Mouse (Mus musculus): ENCODE measurements around the gene Erbb2. TPM values are rescaled to one million over a fixed set of nuclear protein-coding genes. Genes with fewer than 3 reads are reported as not detected.
A peak's percentile ranks its signal among the peaks of the same experiment; 100 is the strongest.

The Erbb2 gene
- polyA plus RNA-seq, 1 experiment from 2014 or later, result 23.3 TPM

GRCm38 (mm10) chr11:98388282-98388681 is 24.0 kb upstream of the Erbb2 start:
- Histone ChIP-seq H3K4me3 (no peak overlapping the region), H3K4me1 (replicated peaks) (peaks cover 61% of the 10 kb centered on the region), H3K9me3 (no peaks in the 10 kb centered on the region), H3K36me3 (no peaks in the 10 kb centered on the region), H3K27ac (no peak overlapping the region), H3K27me3 (ENCODE audit: insufficient read depth, poor library complexity, severe bottlenecking) (peaks cover 98% of the 10 kb centered on the region)
- WGBS, result 78% methylated on average over 10 of the region's 10 CpGs
- DNase-seq (ENCODE audit: low spot score), result no peak

- no peaks in the 10 kb centered on the region for H3K36me3 ChIP-seq
- no peak overlapping the region; the same call in 1 of the 2 replicates for H3K27ac ChIP-seq
- DNase-seq (ENCODE audit: low spot score), result peak; percentile 52
- H3K4me3 ChIP-seq, result no peak overlapping the region
- peaks cover 91% of the 10 kb centered on the region for H3K27me3 ChIP-seq (ENCODE audit: insufficient read depth, poor library complexity, severe bottlenecking)
- H3K4me1 ChIP-seq (replicated peaks), result peaks cover 55% of the 10 kb centered on the region
- no peaks in the 10 kb centered on the region for H3K9me3 ChIP-seq
- WGBS, result 23% methylated on average over 9 of the region's 9 CpGs
Observed at GRCm38 (mm10) chr11:98389221-98389780, 23.0 kb upstream of the Erbb2 start.

DNA sequence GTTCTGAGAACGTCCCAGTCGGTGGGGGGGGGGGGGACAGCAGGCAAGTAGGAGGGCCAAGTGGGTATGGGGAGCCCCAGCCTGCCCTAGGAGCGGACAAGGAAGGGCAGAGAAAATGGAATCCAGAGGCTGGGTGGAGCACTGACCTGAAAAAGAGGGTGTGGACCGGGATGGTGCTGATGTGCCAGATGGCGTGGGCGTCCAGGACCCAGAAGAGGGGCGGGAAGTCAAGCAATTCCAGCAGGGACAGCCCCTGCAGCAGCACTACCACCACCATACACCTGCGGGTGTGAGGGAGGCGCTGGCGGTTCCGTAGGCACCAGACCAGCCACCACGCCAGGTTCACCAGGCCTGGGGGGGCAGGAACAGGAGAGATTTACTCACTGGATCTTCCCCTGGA is 22.1 kb upstream of the Erbb2 start:
- DNase-seq (ENCODE audit: low spot score), result no peak
- Histone ChIP-seq H3K36me3 (no peaks in the 10 kb centered on the region), H3K4me3 (no peak overlapping the region), H3K27ac (no peak overlapping the region), H3K9me3 (no peaks in the 10 kb centered on the region), H3K27me3 (ENCODE audit: insufficient read depth, poor library complexity, severe bottlenecking) (peaks cover 83% of the 10 kb centered on the region), H3K4me1 (replicated peaks) (peaks cover 54% of the 10 kb centered on the region)
- 70% methylated on average over 12 of the region's 12 CpGs for WGBS

DNA sequence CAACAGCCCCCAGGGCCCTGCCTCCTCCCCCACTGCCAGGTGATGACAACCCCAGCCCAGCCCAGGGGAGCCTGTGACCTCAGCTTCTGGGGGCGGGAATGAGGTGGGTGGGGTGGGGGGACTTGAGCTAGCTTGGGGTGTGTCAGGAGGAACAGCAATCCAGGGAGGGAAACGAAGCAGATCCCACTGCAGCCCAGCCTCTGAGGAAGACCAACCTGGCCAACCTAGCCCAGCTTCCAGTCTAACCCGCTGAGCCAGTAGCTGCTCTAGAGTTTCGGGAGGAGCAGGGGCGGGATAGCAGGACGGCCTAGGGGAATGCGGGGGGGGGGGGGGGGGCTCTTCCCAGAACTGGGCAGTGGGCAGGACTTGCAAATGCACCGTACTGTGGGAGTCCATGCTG is 20.2 kb upstream of the Erbb2 start:
- Histone ChIP-seq H3K4me1 (replicated peaks) (peaks cover 47% of the 10 kb centered on the region), H3K36me3 (no peaks in the 10 kb centered on the region), H3K9me3 (no peaks in the 10 kb centered on the region), H3K27me3 (ENCODE audit: insufficient read depth, poor library complexity, severe bottlenecking) (peaks cover 64% of the 10 kb centered on the region), H3K27ac (no peak overlapping the region), H3K4me3 (no peak overlapping the region)
- no peak for DNase-seq (ENCODE audit: low spot score)
- 15% methylated on average over 8 of the region's 8 CpGs for WGBS

DNA sequence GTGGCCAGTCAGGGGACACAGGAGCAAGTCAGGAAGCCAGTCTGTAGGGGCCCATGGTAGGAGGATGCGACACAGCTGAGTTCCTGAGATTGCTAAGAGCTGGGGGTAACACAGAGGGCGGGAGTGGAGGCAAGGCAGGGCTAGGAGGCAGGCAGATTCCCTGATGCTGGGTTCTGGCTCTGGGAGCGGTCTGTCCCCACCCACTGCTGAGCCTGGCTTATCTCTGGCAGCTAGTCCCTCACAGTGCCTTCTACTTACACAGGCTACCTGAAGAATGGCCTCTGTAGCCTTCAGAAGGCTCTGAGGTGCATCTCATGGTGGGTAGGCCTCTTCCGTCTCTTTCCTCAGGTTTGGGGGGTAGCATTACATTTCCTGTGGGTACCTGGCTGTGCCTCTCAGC is 19.6 kb upstream of the Erbb2 start:
- DNase-seq (ENCODE audit: low spot score), result no peak
- peak overlapping the region; percentile 47; the same call in 1 of the 2 replicates for H3K27ac ChIP-seq
- 50% methylated on average over 4 of the region's 4 CpGs for WGBS
- no peaks in the 10 kb centered on the region for H3K9me3 ChIP-seq
- H3K4me1 ChIP-seq (replicated peaks), result peaks cover 43% of the 10 kb centered on the region
- no peaks in the 10 kb centered on the region for H3K36me3 ChIP-seq
- H3K27me3 ChIP-seq (ENCODE audit: insufficient read depth, poor library complexity, severe bottlenecking), result peaks cover 58% of the 10 kb centered on the region
- no peak overlapping the region for H3K4me3 ChIP-seq

DNA sequence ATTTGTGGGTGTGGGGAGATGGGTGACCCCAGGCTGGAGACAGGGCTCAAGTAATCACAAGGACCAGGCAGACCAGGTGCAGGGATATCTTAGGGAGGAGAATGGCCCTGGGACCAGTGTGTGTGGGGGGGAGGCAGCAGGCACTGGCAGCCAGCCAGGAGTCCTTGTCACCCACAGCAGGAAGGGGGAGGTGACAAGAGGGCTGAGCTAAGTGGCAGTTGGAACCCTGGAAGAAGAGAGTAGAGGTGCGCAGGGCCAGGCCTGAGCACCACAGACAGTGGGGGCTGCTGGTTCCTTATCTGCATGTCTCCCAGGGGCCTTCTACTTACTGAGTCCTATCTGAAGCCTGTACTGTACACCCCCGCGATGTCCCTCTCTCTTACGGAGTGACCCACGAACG is 19.0 kb upstream of the Erbb2 start:
- DNase-seq (ENCODE audit: low spot score), result no peak
- H3K4me1 ChIP-seq (replicated peaks), result peaks cover 36% of the 10 kb centered on the region
- H3K27me3 ChIP-seq (ENCODE audit: insufficient read depth, poor library complexity, severe bottlenecking), result peaks cover 51% of the 10 kb centered on the region
- no peaks in the 10 kb centered on the region for H3K36me3 ChIP-seq
- WGBS, result 71% methylated on average over 6 of the region's 6 CpGs
- H3K9me3 ChIP-seq, result no peaks in the 10 kb centered on the region
- no peak overlapping the region for H3K4me3 ChIP-seq
- H3K27ac ChIP-seq, result peak overlapping the region; percentile 45; the same call in 1 of the 2 replicates

GRCm38 (mm10) chr11:98394301-98394700 is 18.0 kb upstream of the Erbb2 start:
- H3K4me3 ChIP-seq, result no peak overlapping the region
- H3K27me3 ChIP-seq (ENCODE audit: insufficient read depth, poor library complexity, severe bottlenecking), result peaks cover 41% of the 10 kb centered on the region
- H3K4me1 ChIP-seq (replicated peaks), result peaks cover 27% of the 10 kb centered on the region
- no peak overlapping the region for H3K27ac ChIP-seq
- no peak for DNase-seq (ENCODE audit: low spot score)
- WGBS, result 57% methylated on average over 6 of the region's 6 CpGs
- H3K36me3 ChIP-seq, result no peaks in the 10 kb centered on the region
- H3K9me3 ChIP-seq, result no peaks in the 10 kb centered on the region

GRCm38 (mm10) chr11:98395041-98395440 is 17.2 kb upstream of the Erbb2 start:
- H3K4me3 ChIP-seq, result no peak overlapping the region
- H3K36me3 ChIP-seq, result no peaks in the 10 kb centered on the region
- no peak for DNase-seq (ENCODE audit: low spot score)
- H3K9me3 ChIP-seq, result no peaks in the 10 kb centered on the region
- 66% methylated on average over 4 of the region's 4 CpGs for WGBS
- no peak overlapping the region for H3K27ac ChIP-seq
- peaks cover 35% of the 10 kb centered on the region for H3K27me3 ChIP-seq (ENCODE audit: insufficient read depth, poor library complexity, severe bottlenecking)
- peaks cover 32% of the 10 kb centered on the region for H3K4me1 ChIP-seq (replicated peaks)

DNA sequence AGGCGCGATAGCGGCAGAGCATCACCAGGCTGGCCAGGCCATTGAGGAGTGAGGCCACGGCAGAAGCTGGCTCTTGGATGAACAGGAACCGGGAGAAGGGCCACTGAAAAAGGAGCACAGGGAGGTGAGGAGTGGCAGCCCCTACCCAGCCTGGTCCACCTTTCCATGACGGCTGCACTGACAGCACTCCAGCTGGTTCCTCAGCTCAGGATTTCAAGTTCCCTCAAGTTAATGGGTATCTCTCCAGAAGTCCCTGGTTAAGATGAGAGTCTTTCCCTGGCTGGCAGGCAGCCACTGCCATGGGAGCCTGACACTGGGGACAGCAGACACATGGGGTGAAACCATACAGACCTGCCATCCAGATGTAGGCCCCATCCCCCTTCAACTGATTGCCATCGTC is 14.3 kb upstream of the Erbb2 start:
- 91% methylated on average over 7 of the region's 7 CpGs for WGBS
- Histone ChIP-seq H3K4me3 (no peak overlapping the region), H3K4me1 (replicated peaks) (peaks cover 29% of the 10 kb centered on the region), H3K36me3 (no peaks in the 10 kb centered on the region), H3K27ac (no peak overlapping the region), H3K27me3 (ENCODE audit: insufficient read depth, poor library complexity, severe bottlenecking) (peaks cover 6% of the 10 kb centered on the region), H3K9me3 (no peaks in the 10 kb centered on the region)
- DNase-seq (ENCODE audit: low spot score), result no peak

DNA sequence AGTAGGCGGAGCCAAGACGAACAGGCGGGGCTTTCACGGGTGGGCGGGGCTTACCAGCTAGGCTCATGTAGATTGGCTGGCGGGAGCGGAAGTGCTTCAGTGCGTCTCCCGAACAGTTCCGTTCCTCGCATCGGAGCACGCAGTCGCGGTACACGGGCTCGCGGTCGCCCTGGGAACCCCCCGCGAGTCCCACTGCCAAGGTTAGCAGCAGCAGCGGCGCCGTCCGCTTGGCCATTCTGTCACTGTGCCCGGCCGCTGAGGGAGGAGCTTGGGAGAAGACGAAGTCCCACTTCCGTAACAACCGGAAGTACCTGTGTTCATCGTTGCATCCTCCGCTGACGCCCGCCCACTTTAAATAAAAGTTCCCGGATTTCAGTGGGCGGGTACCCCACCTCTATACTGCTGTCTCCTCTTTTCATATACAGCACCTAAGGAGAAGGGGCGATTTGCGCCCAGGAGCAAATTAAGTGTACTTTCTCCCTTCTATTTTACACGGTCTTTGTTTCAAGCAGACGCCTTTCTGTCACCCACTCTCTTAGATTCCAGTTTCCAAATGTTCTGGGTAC is 12.0 kb upstream of the Erbb2 start, which contains the start of gene Pgap3:
Pgap3 (minus strand) TSS at position 330 of the 566 bp plus-strand sequence.
- H3K36me3 ChIP-seq, result no peaks in the 10 kb centered on the region
- peak; percentile 92 for DNase-seq (ENCODE audit: low spot score)
- no peaks in the 10 kb centered on the region; the same call in 1 of the 2 replicates for H3K27me3 ChIP-seq (ENCODE audit: insufficient read depth, poor library complexity, severe bottlenecking)
- peak within 1 kb of the TSS; percentile 97 for H3K27ac ChIP-seq
- H3K4me3 ChIP-seq, result peak within 1 kb of the TSS; percentile 71
- H3K9me3 ChIP-seq, result no peaks in the 10 kb centered on the region
- H3K4me1 ChIP-seq (replicated peaks), result peaks cover 20% of the 10 kb centered on the region
- under 1% methylated on average over 40 of the region's 40 CpGs for WGBS

- no peaks in the 10 kb centered on the region for H3K9me3 ChIP-seq
- H3K27me3 ChIP-seq (ENCODE audit: insufficient read depth, poor library complexity, severe bottlenecking), result no peaks in the 10 kb centered on the region; the same call in 1 of the 2 replicates
- H3K4me3 ChIP-seq, result peak overlapping the region; percentile 71
- H3K36me3 ChIP-seq, result no peaks in the 10 kb centered on the region
- DNase-seq (ENCODE audit: low spot score), result no peak
- H3K27ac ChIP-seq, result peak overlapping the region; percentile 97
- 59% methylated on average over 3 of the region's 3 CpGs for whole genome bisulfite sequencing
- H3K4me1 ChIP-seq (replicated peaks), result peaks cover 20% of the 10 kb centered on the region
Observed at GRCm38 (mm10) chr11:98400816-98401215, 11.5 kb upstream of the Erbb2 start.

GRCm38 (mm10) chr11:98406621-98407020 is 5.6 kb upstream of the Erbb2 start:
- H3K27me3 ChIP-seq (ENCODE audit: insufficient read depth, poor library complexity, severe bottlenecking), result peaks cover 23% of the 10 kb centered on the region
- H3K27ac ChIP-seq, result no peak overlapping the region
- no peak for DNase-seq (ENCODE audit: low spot score)
- H3K4me1 ChIP-seq (replicated peaks), result peaks cover 21% of the 10 kb centered on the region
- no peaks in the 10 kb centered on the region for H3K9me3 ChIP-seq
- 73% methylated on average over 6 of the region's 6 CpGs for WGBS
- no peak overlapping the region for H3K4me3 ChIP-seq
- no peaks in the 10 kb centered on the region for H3K36me3 ChIP-seq

- Histone ChIP-seq H3K27me3 (ENCODE audit: insufficient read depth, poor library complexity, severe bottlenecking) (peaks cover 39% of the 10 kb centered on the region), H3K4me1 (replicated peaks) (peaks cover 44% of the 10 kb centered on the region), H3K4me3 (peak overlapping the region; percentile 27), H3K27ac (peak overlapping the region; percentile 66), H3K36me3 (no peaks in the 10 kb centered on the region), H3K9me3 (no peaks in the 10 kb centered on the region)
- 37% methylated on average over 8 of the region's 8 CpGs for WGBS
- DNase-seq (ENCODE audit: low spot score), result no peak
Observed at GRCm38 (mm10) chr11:98408872-98409271, 3.4 kb upstream of the Erbb2 start.
